Mouse (Mus musculus) layer of hippocampus, postnatal 36 days (tissue): Measurements from ENCODE around the gene Frat2. TPM values are rescaled to one million over a fixed set of nuclear protein-coding genes. Genes with fewer than 3 reads are reported as not detected.

ENCODE experiments used
- DNase-seq, 2 experiments: peaks; one replicate each; pipeline ENCODE4 v3.0.0; 2022
- total RNA-seq, 2 experiments: library from RNA; stranded (reverse); gene quantifications; 2 replicates each; pipeline ENCODE4 v1.2.3; 2021

Frat2 gene
- total RNA-seq, 2 experiments from 2014 or later, result 14.0 to 16.4 TPM

DNA sequence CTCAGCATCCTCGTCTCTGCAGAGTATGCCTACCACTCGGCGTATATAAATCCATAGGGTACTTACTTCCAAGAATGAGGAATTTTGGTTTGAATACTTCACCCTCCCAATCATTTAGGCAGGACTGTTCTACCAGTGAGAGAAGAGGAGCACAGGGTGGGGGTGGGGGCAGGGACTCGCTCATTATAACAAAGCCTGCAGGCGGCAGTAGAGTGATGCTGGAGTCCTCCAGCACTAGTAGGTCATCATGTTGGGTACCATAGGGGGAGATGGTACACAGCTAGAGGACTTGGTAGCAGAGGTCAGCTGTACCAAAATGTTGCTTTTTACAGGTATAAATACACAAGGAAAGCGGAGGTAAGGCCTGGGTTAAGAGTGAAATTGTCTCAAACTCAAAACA is 3.6 kb downstream of the Frat2 start:
- no peak for DNase-seq

DNA sequence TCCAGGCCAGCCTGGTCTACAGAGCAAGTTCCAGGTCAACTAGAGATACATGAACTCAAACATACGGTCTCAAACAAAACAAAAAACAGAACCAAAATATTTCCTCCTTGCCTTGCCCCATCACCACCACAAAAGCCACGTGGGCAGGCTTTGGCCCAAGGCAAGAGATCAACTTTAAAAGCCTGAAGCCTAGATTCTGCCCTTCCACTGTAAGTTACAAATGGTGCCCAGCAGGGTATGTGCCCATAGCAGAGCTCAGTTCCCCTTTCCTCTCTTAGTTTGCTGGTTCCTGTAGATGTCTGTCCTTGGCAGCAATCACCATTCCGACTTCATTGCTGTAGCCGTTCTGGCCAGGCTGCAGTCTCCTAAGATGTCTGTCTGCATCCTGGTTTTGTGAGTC is 5.2 kb downstream of the Frat2 start:
- no peak for DNase-seq

DNA sequence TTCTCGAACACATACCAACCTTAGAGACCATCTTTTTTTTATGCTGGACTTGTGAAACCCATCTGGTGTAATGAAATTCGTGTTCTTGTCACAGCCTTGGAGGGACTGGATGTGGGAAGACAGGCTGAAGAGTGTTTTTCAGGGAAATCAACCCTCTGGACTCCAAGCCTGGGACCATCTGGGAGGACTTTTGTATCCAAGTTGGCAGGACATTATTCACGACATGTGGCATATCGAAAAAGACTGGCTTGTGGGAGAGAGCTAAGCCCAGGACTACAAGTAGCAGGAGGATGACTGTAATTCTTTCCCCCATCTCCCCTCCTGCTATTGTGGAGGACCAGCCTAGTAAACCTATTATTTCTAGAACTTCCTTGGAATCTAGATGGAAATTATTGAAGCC is 5.7 kb downstream of the Frat2 start:
- no peak for DNase-seq

DNA sequence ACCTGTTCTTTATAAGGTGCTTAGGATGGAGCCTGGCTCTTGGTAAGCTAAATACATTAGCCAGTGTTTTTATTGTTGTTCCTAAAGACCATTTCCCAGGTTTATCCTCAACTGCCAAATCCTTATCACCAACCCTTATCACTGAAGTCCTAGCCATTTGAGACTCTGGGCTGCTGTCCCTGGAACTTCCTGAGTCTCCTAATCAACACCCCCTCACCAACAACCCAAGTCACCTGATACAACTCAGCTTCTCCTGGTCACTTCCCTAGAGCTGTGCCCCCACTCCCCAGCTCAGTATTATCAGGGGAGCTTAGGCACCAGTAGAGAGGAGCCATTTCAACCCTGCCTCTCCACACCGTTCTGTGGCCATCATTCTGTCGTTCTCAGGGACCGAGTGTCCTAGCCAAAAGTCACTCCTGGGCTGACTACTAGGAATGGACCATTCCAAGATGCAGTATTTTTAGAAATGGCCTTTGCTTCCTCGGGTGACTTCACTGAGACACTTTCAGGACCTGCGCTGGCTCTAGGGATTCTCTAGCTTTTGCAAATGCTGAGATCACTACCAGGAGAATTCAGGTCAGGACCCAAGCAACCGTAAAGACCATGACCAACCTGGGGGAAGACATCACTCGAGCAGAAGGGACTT is 6.7 kb downstream of the Frat2 start:
- no peak for DNase-seq

DNA sequence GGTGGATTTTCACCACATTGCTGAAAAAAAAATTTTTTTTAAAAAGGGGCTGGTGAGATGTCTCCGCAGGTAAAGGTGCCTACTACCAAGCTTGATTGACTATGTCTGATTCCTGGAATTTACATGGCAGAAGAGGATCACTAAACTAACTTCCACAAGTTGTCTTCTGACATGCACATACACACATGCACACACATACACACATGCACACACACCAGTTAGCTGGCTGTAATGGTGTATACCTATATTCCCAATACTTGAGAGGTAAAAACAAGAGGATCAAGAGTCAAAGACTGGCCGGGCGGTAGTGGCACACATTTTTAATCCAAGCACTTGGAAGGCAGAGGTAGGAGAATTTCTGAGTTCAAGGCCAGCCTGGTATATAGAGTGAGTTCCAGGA is 8.2 kb downstream of the Frat2 start:
- DNase-seq, result no peak

DNA sequence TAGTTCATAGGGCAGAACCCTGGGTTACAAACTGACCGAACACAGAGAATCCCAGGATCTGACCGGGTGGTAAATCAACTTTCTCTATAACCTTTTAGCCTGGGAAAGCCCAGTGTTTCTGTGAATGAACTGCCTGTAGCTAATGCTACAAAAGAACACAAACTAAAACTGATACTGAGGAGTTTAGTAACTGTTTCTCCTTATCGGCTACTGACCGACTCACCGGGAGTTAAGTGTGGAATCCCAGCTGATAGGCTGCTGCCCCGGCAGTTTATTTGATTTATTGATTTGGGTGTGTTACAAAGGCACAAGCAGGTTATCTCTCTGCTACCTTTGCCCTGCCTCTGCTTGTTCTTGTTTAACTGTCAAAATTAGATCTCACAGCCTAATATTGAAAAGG is 9.1 kb downstream of the Frat2 start:
- no peak for DNase-seq

DNA sequence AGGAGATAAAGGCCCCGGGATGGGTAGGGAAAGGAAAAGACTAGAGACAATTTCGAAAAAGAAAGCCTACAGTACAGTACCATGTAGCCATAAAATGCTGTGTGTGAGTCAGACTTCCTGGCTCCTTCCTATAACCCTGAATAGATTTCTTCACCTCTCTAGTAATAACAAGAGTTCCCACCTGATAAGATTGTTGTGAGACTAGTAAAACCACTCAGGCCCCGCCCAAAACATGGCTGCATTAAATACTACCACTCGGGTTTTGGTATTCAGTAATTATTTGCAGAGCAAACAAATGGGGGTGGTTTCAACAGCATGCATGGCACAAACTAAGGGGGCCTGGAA is 10.0 kb downstream of the Frat2 start:
- no peak for DNase-seq

DNA sequence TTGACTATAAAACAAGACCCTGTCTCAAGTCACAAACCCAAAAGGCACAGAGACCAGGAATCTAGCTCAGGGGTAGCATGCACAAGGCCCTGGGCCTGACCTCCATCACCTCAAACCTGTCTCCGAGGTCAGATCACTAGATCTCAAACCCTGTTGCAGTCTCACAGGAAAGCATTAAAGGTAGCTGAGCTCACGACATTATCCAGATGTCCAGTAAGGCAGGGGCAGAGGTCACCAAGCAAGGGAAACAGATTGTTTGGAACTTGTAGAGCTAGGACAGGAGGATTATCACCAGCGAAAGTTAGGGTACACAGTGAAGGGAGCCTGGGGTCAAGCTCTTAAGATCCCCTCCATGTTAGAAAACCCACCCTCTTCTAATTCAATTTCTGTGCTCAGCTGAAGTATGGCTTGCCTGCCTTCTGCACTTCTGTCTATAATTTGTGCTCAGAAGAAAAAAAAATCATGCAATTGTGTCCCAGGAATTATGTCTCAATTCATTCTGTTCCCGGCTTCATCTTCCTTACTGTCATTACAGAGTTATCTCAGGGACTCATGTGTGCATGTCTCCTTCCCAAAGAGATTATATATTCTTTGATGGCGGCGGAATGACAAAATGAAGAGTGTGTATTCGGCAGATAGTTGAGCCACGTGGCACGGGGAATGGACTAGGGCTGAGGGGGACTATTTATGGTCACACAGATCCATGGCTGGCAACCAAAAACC is 10.6 kb downstream of the Frat2 start:
- DNase-seq, result no peak

DNA sequence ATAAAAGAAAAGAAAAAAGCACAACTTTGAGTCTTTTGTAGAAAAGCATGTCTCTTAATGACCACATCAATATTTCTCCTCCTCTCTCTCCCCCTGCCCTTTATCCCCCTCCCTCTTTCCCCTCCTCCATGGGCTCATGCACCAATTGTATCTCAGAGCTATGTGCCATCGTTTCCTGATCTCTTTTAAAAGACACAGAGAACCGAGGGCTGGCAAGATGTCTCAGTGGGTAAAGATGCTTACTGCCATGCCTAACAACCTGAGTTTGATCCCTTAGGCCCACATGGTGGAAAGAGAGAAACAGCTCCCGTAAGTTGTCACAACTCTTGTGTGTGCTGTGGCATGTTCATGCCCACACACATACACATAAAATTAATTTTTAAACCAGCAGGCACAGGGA is 11.2 kb downstream of the Frat2 start:
- no peak for DNase-seq

DNA sequence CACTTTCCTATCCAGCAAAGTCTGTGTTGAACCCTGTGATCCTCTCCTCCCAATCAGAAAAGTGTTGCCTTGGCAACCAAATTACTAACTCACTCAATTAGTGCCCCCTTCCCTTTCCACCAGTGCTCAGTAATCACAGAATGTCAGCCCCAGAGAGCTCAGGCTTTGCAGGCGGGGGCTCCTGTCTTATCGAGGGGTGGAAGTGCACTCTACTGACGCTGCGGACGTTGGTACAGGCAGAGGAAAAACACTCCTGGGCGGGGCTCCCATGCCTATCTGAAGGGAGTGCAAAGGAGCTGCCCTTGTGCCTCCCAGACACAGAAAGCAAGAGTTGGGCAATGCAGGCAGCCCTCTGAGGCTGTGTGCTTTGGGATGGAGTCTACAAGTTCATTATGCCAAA is 12.1 kb downstream of the Frat2 start:
- peak; percentile 64 to 65 for DNase-seq

DNA sequence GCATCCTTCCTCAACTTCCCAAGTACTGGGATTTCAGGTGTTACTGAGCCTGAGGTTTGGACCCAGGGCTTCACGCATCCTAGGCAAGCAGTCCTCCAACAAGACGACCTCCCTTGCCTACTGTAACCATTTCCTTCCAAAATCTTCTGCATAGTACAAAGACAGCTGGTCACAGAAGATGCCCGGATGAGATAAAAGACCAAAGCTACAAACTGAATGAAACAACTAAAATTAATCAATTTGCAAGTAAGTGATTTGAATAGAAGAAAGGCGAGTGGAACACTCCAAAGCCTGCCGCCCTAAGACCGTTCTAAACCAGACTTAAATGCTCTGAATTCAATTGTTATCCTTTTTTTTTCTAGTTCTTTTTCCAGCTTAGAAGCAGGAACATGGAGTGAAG is 12.5 kb downstream of the Frat2 start:
- DNase-seq, result no peak

DNA sequence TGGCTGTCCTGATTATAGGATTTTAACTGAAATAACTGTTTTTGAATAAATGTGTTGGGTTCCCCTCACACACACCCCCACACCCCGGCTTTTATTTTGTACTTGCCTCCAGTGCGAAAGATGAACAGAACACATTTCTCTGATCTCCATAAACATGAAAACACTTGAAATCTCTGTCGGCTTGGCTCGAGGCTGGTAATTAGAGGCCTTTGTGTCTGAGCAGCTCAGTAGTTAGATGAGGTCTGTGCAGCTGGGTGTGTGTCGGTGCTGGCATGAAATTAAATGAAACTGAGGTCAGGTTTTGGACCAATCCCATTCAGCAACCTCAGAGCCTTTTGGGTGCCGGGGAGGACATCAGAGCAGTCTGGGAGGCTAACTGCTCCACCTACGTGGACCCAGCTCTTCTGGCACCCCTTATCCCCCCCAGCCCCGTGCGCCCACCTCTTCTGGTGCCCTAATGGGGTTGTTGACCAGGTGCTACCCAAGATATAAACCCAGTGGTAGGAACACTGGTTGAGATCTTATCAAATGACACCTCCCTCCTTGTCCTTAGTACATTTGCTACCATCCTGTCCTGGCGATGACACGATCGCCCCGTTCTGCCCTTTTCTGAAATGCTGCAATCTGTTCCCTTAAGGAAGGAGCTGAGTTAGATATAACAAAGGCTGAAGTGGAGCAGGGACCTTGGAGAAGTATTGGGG is 15.3 kb downstream of the Frat2 start:
- no peak for DNase-seq

DNA sequence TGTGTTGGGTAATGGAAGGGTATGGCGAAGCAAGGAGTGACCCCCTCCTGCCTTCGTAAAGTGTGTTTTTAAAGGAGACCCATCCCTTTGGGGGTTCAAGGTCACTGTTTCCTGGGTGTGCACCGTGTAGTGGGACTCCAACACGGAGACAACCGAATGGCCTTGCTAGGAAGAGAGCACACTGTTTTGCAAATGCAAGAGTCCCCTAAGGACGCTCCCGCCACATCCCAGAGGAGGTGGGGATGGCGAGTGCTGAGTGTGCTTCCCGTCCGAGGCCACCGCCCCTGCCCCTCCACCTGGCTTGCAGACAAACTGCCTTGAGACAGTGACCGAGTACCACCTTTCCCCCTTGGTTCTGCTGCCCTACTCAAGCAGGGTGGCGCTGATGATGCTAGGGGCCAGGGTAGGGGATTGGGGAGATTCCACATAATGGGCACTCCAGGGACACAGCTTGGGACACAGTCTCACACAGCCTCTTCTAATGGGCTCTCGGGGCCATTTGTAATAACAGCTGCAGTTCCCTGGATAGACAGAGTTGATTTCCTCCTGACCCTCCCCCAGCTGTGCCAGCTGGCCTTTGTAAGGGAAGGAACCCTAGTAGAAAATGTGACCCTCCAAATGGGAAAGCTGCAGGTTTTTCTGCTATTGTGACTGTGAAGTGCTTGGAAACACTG is 16.1 kb downstream of the Frat2 start:
- no peak for DNase-seq

DNA sequence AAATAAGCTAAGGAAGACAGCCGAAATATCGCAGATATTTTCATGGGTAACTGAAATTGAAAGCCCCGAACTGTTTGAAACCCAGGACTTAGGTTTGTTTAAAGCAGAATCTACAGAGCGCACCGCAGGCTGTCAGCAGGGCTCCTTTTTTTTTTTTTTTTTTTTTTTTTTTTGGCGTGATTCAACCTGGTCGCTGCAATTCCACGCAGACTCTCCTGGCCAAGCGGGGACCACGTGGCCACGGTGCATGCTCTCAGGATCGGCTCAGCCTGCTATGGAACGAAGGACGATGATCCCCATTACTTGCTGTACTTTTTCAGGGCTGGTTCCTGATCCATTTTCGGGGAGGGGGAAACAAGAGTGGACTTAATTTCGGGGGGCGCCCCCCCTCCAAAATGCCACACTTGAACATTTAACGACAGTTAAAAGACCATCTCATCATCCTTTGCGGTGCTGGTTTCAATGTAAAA is 16.8 kb downstream of the Frat2 start:
- DNase-seq, result peak in 1 of 2 experiments; percentile 21

DNA sequence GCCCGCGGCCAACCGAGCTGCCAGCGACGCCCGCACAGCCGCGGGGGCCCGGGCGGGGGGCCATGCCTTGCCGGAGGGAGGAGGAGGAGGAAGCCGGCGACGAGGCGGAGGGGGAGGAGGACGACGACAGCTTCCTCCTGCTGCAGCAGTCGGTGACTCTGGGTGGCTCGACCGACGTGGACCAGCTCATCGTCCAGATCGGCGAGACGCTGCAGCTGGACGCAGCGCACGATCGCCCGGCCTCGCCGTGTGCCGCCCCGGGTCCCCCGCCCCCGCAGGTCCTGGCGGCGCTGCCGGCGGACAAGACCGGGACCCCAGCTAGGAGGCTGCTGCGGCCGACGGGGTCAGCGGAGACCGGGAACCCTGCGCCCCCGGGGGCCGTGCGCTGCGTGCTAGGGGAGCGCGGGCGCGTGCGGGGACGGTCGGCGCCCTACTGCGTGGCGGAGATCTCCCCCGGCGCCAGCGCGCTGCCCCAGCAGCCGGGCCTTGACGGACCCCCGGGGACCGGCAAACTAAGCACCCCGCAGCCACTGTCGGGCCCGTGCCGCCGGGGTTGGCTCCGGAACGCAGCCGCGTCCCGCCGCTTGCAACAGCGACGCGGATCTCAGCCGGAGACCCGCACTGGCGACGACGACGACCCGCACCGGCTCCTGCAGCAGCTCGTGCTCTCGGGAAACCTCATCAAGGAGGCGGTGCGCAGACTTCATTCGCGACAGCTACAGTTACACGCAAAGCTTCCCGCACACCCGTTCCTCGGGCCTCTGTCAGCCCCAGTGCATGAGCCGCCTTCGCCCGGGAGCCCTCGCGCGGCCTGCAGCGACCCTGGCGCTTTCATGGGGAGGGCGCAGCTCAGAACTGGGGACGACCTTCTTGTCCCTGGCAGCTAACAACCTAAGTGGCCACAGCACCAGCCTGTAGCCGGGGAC is 17.6 kb downstream of the Frat2 start:
- peak; percentile 43 to 57 for DNase-seq

DNA sequence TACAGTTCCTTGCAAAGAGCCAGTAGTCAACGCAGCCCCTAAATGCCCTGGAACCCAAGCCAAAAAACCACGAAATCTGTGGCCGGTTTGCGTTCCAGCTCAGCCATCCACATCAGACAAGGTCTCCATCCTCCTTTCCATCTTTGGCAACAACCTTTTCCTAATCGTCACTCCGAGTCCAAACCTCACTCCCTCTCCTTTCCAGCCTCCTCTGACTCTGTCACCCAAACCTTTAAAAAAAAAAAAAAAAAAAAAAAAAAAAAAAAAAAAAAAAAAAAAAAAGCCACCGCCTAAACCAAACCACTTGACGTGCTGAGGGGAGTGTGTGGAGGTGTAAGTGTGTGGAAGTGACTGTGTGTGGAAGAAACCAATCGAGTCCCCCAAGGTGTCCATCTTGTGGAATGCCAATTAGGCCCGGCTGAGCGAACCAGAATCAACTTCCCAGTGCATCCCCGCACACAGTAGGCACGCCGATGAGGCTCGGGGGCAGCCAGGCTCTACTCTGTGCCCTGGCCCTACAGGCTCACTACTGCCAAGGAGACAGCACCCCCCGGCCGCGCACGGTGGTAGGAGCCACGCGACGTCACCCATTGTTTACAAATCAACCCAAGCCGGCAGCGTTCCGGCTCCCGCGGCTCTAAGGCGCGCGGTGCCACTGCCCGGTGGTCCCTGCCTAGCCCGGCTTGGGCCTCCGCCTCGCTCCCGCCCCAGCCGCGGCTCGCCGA is 18.4 kb downstream of the Frat2 start, which contains the start of gene Frat1:
Gene Frat1 (plus strand): TSS at position 590 of the 725 bp plus-strand sequence.
- DNase-seq, result peak; percentile 92 to 94

DNA sequence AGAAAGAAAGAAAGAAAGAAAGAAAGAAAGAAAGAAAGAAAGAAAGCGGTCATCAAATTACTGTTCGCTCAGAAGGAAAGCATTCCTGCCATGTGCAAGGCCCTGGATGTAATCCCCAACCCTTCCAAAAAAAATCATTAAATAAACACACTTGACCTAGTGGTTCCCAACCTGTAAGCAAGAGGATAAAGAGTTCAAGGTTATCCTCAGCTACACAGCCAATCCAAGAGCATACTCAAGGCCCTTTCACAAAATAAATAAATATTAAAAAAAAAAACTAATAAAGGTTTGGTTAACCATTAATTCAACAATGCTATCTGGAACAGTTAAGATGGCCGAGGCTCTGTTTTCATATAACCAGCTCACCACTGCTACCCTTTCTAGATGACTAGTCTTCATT is 19.0 kb downstream of the Frat2 start:
- no peak for DNase-seq

DNA sequence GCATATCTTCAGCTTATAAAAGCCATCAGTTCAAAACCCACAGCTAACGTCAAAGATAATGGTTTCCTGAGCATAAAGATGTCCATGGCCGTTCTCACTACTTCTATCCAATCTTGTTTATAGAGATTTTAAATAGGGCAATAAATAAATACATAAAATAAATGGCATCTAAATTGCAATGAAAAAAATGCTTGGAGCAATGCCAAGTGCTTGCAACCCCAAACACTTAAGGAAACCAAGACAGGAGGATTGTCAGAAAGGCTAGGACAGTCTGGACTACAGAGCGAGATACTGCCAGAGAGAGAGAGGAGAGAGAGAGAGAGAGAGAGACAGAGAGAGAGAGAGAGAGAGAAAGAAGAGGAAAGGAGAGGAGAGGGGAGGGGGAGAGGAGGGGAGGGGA is 21.4 kb downstream of the Frat2 start:
- DNase-seq, result no peak

DNA sequence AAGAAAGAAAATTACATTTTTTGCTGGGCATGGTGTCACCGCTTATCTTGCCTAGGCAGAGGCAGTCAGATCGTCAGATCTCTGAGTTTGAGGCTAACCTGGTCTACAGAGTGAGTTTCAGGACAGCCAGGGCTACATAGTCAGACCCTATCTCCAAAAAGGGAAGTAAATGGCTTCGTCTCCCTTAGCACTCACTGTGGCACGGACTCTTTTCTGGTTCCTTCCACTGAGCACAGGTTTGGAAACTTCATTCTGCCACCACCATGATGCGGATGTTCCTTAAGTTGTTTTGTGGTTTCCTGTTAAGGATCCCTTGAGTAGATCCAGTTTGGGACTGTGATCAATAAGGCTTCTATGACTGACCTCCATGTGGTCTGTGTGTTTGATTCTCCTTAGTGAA is 23.0 kb downstream of the Frat2 start:
- no peak for DNase-seq

DNA sequence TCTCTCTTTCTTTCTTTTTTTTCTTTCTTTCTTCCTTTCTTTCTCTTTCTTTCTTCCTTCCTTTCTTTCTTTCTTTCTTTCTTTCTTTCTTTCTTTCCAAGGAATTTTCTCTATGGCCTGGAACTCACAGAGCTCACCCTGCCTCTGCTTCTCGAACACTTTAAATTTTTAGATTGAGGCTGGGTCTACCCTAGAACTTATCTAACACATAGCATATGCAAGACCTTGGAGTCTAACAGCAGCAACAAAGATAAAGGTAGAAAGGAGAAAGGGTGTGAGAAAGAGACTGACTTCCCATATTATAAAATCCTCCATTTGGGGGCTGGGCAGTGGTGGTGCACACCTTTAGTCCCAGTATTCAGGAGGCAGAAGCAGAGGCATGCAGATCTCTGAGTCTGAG is 25.3 kb downstream of the Frat2 start:
- DNase-seq, result no peak

DNA sequence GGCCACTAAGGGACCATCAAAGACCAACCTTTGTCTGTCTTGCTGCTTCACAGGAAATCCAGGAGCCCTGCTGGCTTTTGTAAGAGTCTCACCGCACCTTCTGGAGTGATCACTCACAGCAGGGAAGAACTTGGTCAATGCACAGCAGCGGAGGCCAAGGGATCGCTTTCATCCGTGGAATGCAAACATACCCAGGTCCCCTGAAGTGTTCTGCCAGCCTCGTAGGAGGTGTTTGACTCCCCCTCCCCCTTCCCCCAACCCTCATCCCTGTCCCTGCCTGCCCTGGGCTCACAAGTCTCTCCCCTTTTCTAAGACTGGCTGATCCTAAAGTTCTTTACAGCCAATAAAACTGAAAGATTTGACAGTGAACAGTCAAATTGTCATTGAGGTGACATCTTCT is 26.5 kb downstream of the Frat2 start:
- no peak for DNase-seq
